Mouse (Mus musculus): Measurements from ENCODE around the gene 1700067K01Rik. TPM values are rescaled to one million over a fixed set of nuclear protein-coding genes. Genes with fewer than 3 reads are reported as not detected.

1700067K01Rik gene
- polyA plus RNA-seq, 1 experiment = 0.12 TPM

- Histone ChIP-seq H3ac (ENCODE audit: control insufficient read depth, insufficient read length, low read depth) (peak overlapping the region; percentile 84), H3K27me3 (ENCODE audit: control insufficient read depth, insufficient read depth, insufficient read length) (no peaks in the 10 kb centered on the region), H3K79me2 (ENCODE audit: control insufficient read depth, insufficient read depth) (peaks cover 18% of the 10 kb centered on the region), H3K36me3 (ENCODE audit: control insufficient read depth, insufficient read depth) (peaks cover 37% of the 10 kb centered on the region), H3K4me3 (ENCODE audit: insufficient read depth, poor library complexity, severe bottlenecking) (peak overlapping the region; percentile 61), H3K79me3 (ENCODE audit: low read depth) (peaks cover 13% of the 10 kb centered on the region)
- TF ChIP-seq MYOD1 (IDR thresholded peaks at IDR 0.05; ENCODE audit: control insufficient read depth, insufficient read length, low read depth) = no peak
- no peak for TF ChIP-seq CEBPB (IDR thresholded peaks at IDR 0.05; ENCODE audit: low read depth)
- no peak for TF ChIP-seq MAX (IDR thresholded peaks at IDR 0.05)
- TF ChIP-seq MYOG (IDR thresholded peaks at IDR 0.05; ENCODE audit: control insufficient read depth, extremely low read depth, insufficient read length) = no peak
- no peak for TF ChIP-seq USF1 (IDR thresholded peaks at IDR 0.05; ENCODE audit: low read depth)
- TF ChIP-seq CTCF (IDR thresholded peaks at IDR 0.05; ENCODE audit: control insufficient read depth, insufficient read depth, insufficient read length) = no peak
Observed at GRCm38 (mm10) chr8:83996567-83997505, 4.5 kb upstream of the 1700067K01Rik start.

- peaks cover 36% of the 10 kb centered on the region for H3K36me3 ChIP-seq (ENCODE audit: control insufficient read depth, insufficient read depth)
- H3ac ChIP-seq (ENCODE audit: control insufficient read depth, insufficient read length, low read depth) = peak within 1 kb of the TSS; percentile 84
- H3K4me3 ChIP-seq (ENCODE audit: insufficient read depth, poor library complexity, severe bottlenecking) = peak within 1 kb of the TSS; percentile 61
- peaks cover 13% of the 10 kb centered on the region for H3K79me3 ChIP-seq (ENCODE audit: low read depth)
- no peaks in the 10 kb centered on the region for H3K27me3 ChIP-seq (ENCODE audit: control insufficient read depth, insufficient read depth, insufficient read length)
- TF ChIP-seq FOSL1 (IDR thresholded peaks at IDR 0.05; ENCODE audit: insufficient read depth, low read length, poor library complexity, severe bottlenecking) = no peak
- no peak for TF ChIP-seq CTCF (IDR thresholded peaks at IDR 0.05; ENCODE audit: control insufficient read depth, insufficient read depth, insufficient read length)
- TF ChIP-seq MAX (IDR thresholded peaks at IDR 0.05) = no peak
- no peak for TF ChIP-seq CEBPB (IDR thresholded peaks at IDR 0.05; ENCODE audit: low read depth)
- no peak for TF ChIP-seq USF1 (IDR thresholded peaks at IDR 0.05; ENCODE audit: low read depth)
- no peak for TF ChIP-seq MYOD1 (IDR thresholded peaks at IDR 0.05; ENCODE audit: control insufficient read depth, insufficient read length, low read depth)
- TF ChIP-seq MYOG (IDR thresholded peaks at IDR 0.05; ENCODE audit: control insufficient read depth, extremely low read depth, insufficient read length) = no peak
- H3K79me2 ChIP-seq (ENCODE audit: control insufficient read depth, insufficient read depth) = peaks cover 18% of the 10 kb centered on the region
Observed at GRCm38 (mm10) chr8:83997511-83998141, 3.7 kb upstream of the 1700067K01Rik start, which contains the start of gene Samd1. Gene Samd1, plus strand, starts transcription at chr8:83997672.

GRCm38 (mm10) chr8:83998231-83999056 is 2.9 kb upstream of the 1700067K01Rik start:
- Histone ChIP-seq H3K27me3 (ENCODE audit: control insufficient read depth, insufficient read depth, insufficient read length) (no peaks in the 10 kb centered on the region), H3K36me3 (ENCODE audit: control insufficient read depth, insufficient read depth) (peaks cover 38% of the 10 kb centered on the region), H3ac (ENCODE audit: control insufficient read depth, insufficient read length, low read depth) (peak overlapping the region; percentile 75), H3K79me3 (ENCODE audit: low read depth) (peaks cover 13% of the 10 kb centered on the region), H3K4me3 (ENCODE audit: insufficient read depth, poor library complexity, severe bottlenecking) (peak overlapping the region; percentile 61), H3K79me2 (ENCODE audit: control insufficient read depth, insufficient read depth) (peaks cover 18% of the 10 kb centered on the region)
- TF ChIP-seq MAX (IDR thresholded peaks at IDR 0.05) (no peak), CTCF (IDR thresholded peaks at IDR 0.05; ENCODE audit: control insufficient read depth, insufficient read depth, insufficient read length) (peak; percentile 32)

GRCm38 (mm10) chr8:83999057-83999705 is 2.1 kb upstream of the 1700067K01Rik start:
- Histone ChIP-seq H3ac (ENCODE audit: control insufficient read depth, insufficient read length, low read depth) (peak overlapping the region; percentile 60), H3K79me3 (ENCODE audit: low read depth) (peaks cover 13% of the 10 kb centered on the region), H3K36me3 (ENCODE audit: control insufficient read depth, insufficient read depth) (peaks cover 38% of the 10 kb centered on the region), H3K27me3 (ENCODE audit: control insufficient read depth, insufficient read depth, insufficient read length) (no peaks in the 10 kb centered on the region), H3K4me3 (ENCODE audit: insufficient read depth, poor library complexity, severe bottlenecking) (peak overlapping the region; percentile 61), H3K79me2 (ENCODE audit: control insufficient read depth, insufficient read depth) (peaks cover 18% of the 10 kb centered on the region)
- no peak for TF ChIP-seq MAX (IDR thresholded peaks at IDR 0.05)

GRCm38 (mm10) chr8:83999825-84000224 is 1.5 kb upstream of the 1700067K01Rik start:
- TF ChIP-seq MAX (IDR thresholded peaks at IDR 0.05) = no peak
- Histone ChIP-seq H3K4me3 (ENCODE audit: insufficient read depth, poor library complexity, severe bottlenecking) (no peak overlapping the region), H3K27me3 (ENCODE audit: control insufficient read depth, insufficient read depth, insufficient read length) (no peaks in the 10 kb centered on the region)

More at GRCm38 (mm10) chr8:83999825-84000224, 1.5 kb upstream of the 1700067K01Rik start:
- Histone ChIP-seq H3K79me3 (ENCODE audit: low read depth) (peaks cover 13% of the 10 kb centered on the region), H3K79me2 (ENCODE audit: control insufficient read depth, insufficient read depth) (peaks cover 18% of the 10 kb centered on the region), H3ac (ENCODE audit: control insufficient read depth, insufficient read length, low read depth) (no peak overlapping the region), H3K36me3 (ENCODE audit: control insufficient read depth, insufficient read depth) (peaks cover 35% of the 10 kb centered on the region)
